Mouse (Mus musculus) testis, postnatal 14 days (tissue): ENCODE data around the gene Olfr131.
"Not testable (repeated sequence)": the region's sequence is repeated elsewhere in the genome, so short reads cannot be mapped to it uniquely, and the experiment has no call there.

Experiments used
- DNase-seq: peaks from one replicate; pipeline ENCODE4 v3.0.0; 2021; ENCODE audit warnings: low spot score

Olfr131 gene

DNA sequence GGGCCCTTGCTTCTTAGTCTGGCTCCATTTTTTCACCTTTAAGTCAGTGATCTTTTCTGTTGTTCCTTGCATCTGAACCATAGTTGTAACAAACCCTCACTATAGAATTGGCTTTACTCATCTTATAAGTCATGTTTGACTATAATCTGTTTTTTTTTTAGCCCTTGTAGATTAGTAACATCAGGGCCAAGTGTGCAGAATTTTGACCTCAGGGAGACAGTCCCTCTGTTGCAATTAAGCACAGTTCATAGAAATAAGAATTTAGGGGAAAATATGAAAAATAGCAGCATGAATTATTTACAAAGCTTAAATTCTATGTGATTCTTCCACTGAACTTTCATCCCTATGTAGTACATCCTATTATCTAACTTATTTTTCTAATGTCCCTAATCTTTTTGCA lies at the start of gene Olfr131:
Olfr131 (minus strand) TSS at position 101 of the 400 bp plus-strand sequence.
- no peak for DNase-seq

DNA sequence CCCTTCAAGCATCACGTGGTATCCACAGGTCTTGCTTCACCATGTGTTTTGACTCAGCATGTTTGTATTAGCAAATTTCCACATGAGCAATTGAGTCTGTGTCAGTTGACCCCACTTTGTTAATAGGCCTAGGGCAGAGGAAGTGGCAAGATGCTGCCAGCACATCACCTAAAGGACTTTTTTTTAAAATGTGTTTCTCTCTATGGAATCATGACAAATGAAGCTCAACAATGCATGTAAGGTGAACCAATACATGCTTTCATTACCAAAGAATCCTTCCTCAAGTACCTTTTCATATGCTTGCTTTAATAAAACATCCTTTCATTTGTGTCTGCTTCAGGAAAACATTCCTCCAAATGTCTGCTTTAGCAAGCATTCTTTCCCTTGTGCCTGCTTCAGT lies 45.9 kb upstream of the Olfr131 start, which contains the start of gene Olfr132:
Olfr132 (minus strand) TSS at position 101 of the 400 bp plus-strand sequence.
- no peak for DNase-seq

DNA sequence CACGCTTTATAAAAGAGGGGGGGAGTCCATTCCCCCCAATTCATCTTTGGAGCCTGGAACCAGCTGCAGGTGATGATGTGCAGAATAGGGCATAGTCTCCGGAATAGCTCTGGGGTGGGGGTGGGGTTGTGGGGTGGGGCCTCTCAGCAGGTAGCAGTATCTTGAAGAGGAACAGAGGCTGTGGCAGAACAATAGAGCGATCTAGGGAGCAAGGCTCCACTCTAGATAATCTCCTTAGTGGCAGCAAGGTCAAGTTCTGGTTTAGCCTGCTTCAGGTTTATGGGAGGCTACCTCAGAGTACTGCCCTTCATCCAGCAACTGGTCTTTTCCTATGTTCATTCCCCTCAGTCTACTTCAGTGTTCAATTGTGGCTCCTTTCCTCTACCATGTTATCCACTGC lies 36.9 kb upstream of the Olfr131 start:
- DNase-seq, result not testable (repeated sequence)

DNA sequence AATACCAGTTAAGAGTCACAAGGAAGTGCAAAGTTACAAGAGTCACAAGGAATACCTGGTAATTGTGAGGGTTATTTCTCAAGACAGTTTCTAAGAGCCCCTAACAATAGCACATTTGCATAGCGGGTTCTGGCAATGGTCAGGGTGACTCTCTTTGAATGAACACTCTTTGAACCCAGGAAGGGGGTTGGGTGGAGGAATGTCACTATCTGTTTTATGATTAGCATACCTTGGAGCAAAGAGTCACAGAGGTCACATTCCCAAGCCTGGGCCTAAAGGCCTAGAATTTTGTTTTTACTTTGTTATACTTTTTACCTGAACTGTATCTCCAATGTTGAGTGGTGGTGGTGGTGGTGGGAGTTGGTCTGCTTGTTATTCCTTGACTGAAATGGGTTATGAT lies 35.7 kb upstream of the Olfr131 start:
- not testable (repeated sequence) for DNase-seq

DNA sequence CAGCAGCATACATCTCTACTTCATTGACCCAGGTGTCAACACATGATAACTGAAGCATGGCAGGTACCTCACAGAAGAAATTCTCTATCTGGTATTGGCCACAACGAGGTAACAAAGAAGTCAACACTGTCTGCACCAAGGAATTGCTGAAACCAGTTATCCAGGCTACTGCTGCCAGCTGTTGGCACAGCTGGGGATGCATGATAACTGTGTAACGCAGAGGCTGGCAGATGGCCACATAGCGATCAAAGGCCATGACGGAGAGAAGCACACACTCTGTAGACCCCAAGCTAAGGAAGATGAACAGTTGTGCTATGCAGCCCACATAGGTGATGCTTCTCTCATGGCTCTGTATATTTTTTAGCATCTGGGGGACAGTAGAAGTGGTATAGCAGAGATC lies 6.1 kb downstream of the Olfr131 start:
- no peak for DNase-seq

DNA sequence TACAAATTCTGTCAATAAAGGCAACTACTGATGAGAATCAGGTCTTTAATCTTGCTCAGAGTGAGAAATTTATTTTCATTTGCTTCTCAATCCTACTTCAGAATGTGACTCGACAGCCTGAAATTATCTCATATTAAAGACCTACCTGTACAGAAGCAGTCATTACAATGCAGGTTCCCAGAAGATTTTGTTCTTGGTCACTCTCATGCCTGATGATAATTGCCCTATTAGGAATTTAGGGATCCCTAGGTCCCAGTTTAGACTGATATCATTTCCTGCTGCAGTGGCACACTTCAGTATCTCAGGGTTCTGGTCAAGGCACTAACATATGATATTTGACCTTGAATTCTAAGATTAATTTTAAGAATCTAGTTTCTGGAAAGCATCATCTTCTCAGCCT lies 24.9 kb downstream of the Olfr131 start, which contains the start of gene Olfr130:
Olfr130 (plus strand) TSS at position 301 of the 400 bp plus-strand sequence.
- no peak for DNase-seq

DNA sequence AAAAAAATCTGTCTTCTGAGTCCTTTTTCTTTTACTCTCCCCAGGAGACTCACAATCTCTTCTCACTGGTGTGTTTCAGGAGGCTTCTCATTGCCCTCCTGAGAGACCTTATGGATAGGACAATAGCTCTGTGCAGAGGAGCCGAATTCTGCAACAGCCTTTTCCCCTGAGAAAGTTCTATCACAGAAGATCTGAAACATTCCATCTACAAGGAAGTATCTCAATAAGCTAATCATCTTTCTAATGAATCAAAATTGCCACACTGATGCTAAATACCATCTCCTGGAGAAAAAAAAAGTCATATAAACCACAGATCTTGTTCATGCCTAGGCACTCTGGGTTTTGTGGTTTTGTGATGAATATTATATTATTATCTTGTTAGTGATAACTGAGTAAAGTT lies 28.5 kb downstream of the Olfr131 start, which contains the start of gene Olfr129:
Olfr129 (minus strand) TSS at position 101 of the 400 bp plus-strand sequence.
- DNase-seq, result no peak
